Mouse (Mus musculus): ENCODE results near the gene Tjap1. TPM values are rescaled to one million over a fixed set of nuclear protein-coding genes. Genes with fewer than 3 reads are reported as not detected.

The Tjap1 gene
- polyA plus RNA-seq, 1 experiment from 2014 or later: 48.0 TPM

MicroRNAs encoded within 50 kb of the gene (microRNA counts, 519-probe panel; counts per million panel counts)
- microRNA mmu-miR-693-3p (342 counts per million, percentile 67 among the panel's probes with 10 or more counts), microRNA mmu-miR-693-5p (342 counts per million, percentile 67 among the panel's probes with 10 or more counts)

Small RNAs within 50 kb of the gene (microRNA-seq; reads per million reads assigned to microRNA genes)
- gene Mir693: 0.87 reads per million

Other genes starting within 250 kb of the Tjap1 start
- 125 and 132 TPM in 2 replicates for gene Mrps18a, start 172.0 kb downstream of the Tjap1 start, polyA plus RNA-seq (2016; fragmentation: Nextera tagmentation; extraction: Ambion mirVana)
- gene Rsph9, start 138.8 kb downstream of the Tjap1 start, polyA plus RNA-seq (2016; fragmentation: Nextera tagmentation; extraction: Ambion mirVana): 12.4 and 12.6 TPM in 2 replicates
- gene Mad2l1bp, start 129.5 kb downstream of the Tjap1 start, polyA plus RNA-seq (2016; fragmentation: Nextera tagmentation; extraction: Ambion mirVana): 31.5 and 33.6 TPM in 2 replicates
- gene Gtpbp2, start 122.0 kb downstream of the Tjap1 start, polyA plus RNA-seq (2016; fragmentation: Nextera tagmentation; extraction: Ambion mirVana): 46.9 and 47.6 TPM in 2 replicates
- gene Polh, start 80.4 kb downstream of the Tjap1 start, polyA plus RNA-seq (2016; fragmentation: Nextera tagmentation; extraction: Ambion mirVana): 8.7 and 9.7 TPM in 2 replicates
- gene Xpo5, start 80.2 kb downstream of the Tjap1 start, polyA plus RNA-seq (2016; fragmentation: Nextera tagmentation; extraction: Ambion mirVana): 51.6 and 52.8 TPM in 2 replicates
- gene Polr1c, start 35.0 kb downstream of the Tjap1 start, polyA plus RNA-seq (2016; fragmentation: Nextera tagmentation; extraction: Ambion mirVana): 85.3 and 87.0 TPM in 2 replicates
- gene Yipf3, start 34.9 kb downstream of the Tjap1 start, polyA plus RNA-seq (2016; fragmentation: Nextera tagmentation; extraction: Ambion mirVana): 73.9 and 76.7 TPM in 2 replicates
- 3.4 and 3.6 TPM in 2 replicates for gene Lrrc73, start 29.5 kb downstream of the Tjap1 start, polyA plus RNA-seq (2016; fragmentation: Nextera tagmentation; extraction: Ambion mirVana)
- gene Dlk2, start 14.4 kb upstream of the Tjap1 start, polyA plus RNA-seq (2016; fragmentation: Nextera tagmentation; extraction: Ambion mirVana): 3.4 and 3.9 TPM in 2 replicates
- gene Abcc10, start 45.3 kb upstream of the Tjap1 start, polyA plus RNA-seq (2016; fragmentation: Nextera tagmentation; extraction: Ambion mirVana): 9.1 and 10.0 TPM in 2 replicates
- gene Zfp318, start 100.7 kb upstream of the Tjap1 start, polyA plus RNA-seq (2016; fragmentation: Nextera tagmentation; extraction: Ambion mirVana): 17.1 and 18.4 TPM in 2 replicates
- gene Crip3, start 145.9 kb upstream of the Tjap1 start, polyA plus RNA-seq (2016; fragmentation: Nextera tagmentation; extraction: Ambion mirVana): 0.74 and 0.75 TPM in 2 replicates
- gene Slc22a7, start 155.4 kb upstream of the Tjap1 start, polyA plus RNA-seq (2016; fragmentation: Nextera tagmentation; extraction: Ambion mirVana): not detected in 2 replicates
- 6.2 and 7.1 TPM in 2 replicates for gene Ttbk1, start 204.6 kb upstream of the Tjap1 start, polyA plus RNA-seq (2016; fragmentation: Nextera tagmentation; extraction: Ambion mirVana)
- gene Dnph1, start 213.7 kb upstream of the Tjap1 start, polyA plus RNA-seq (2016; fragmentation: Nextera tagmentation; extraction: Ambion mirVana): 40.5 and 42.3 TPM in 2 replicates

All from neural tube, embryonic 12.5 days (tissue).